ENCODE assay signal across 14 mouse cellular contexts in the genomic region with DNA sequence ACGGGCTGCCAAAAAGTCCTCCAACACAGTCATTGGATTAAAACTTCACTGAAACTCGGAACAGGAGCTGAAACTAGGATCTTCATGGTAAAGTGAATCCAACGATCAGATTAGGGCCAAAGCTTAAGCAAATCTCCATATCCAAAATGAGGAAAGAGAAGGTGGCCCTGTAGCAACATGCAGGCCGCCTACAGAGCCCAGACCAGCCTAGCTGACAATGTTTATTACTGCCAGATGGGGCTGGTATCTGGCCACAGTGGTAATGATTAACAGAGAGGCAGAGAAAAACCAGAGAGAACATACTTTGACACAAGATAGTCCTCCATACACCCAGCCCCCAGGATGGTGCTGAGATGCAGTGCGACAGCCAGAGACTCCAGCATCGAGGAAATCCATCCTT.
DNase-seq lines count a peak whose midpoint lies in the region; ATAC-seq and TF ChIP-seq lines count a peak whose summit lies in the region.
"Had no signal": no experiment of that assay in that cellular context is flagged by ENCODE, and none has a peak within 500 bp of the region (broad histone marks: within the 10 kb centered on the region; RNA-seq: fewer than 3 reads in every experiment).

No protein-coding gene starts in this region.

- no peak overlapping the region for H3K4me2 ChIP-seq in embryonic facial prominence, embryonic 12.5 days (replicated peaks)
- H3K4me2 ChIP-seq in forebrain, postnatal 0 days (ENCODE audit: low read depth) = no peak overlapping the region
- H3K4me2 ChIP-seq: lung, embryonic 15.5 days had no signal

- DNase-seq in embryo, embryonic 11 days = peak; percentile 47
- peak; percentile 4 for DNase-seq in kidney, adult 18-20 months
- peak; percentile 51 for DNase-seq in limb, embryonic 10.5 days (ENCODE audit: low spot score)
- no peak for DNase-seq in forebrain, postnatal 0 days
- DNase-seq in gastrocnemius, postnatal 25 days = no peak
- no peak for DNase-seq in cerebellum, postnatal 36 days
- DNase-seq: adrenal gland, postnatal 36 days; cerebellum, adult 2 months; gastrocnemius, adult 2 months; spleen, adult 18-20 months had no signal

- 33% methylated on average over 6 of the region's 6 CpGs for WGBS in embryonic facial prominence, embryonic 12.5 days
- 57% methylated on average over 6 of the region's 6 CpGs for WGBS in limb, embryonic 10.5 days
- 89% methylated on average over 6 of the region's 6 CpGs for WGBS in forebrain, postnatal 0 days

- no peaks in the 10 kb centered on the region for H3K36me3 ChIP-seq in embryonic facial prominence, embryonic 12.5 days
- H3K36me3 ChIP-seq in limb, embryonic 10.5 days = no peaks in the 10 kb centered on the region
- no peaks in the 10 kb centered on the region for H3K36me3 ChIP-seq in forebrain, postnatal 0 days (ENCODE audit: insufficient read depth)
- H3K36me3 ChIP-seq: lung, embryonic 15.5 days had no signal

- H3K9ac ChIP-seq in embryonic facial prominence, embryonic 12.5 days = no peak overlapping the region
- H3K9ac ChIP-seq in forebrain, postnatal 0 days = no peak overlapping the region
- H3K9ac ChIP-seq: lung, embryonic 15.5 days had no signal

- ATAC-seq in embryonic facial prominence, embryonic 12.5 days (ENCODE audit: insufficient number of reproducible peaks, insufficient read depth, low FRiP score, low TSS enrichment) = peak; percentile 41; the same call in 1 of the 2 replicates
- no peak for ATAC-seq in forebrain, postnatal 0 days
- ATAC-seq: inflammation-experienced regulatory T-cells, adult 6 months had no signal

- peak overlapping the region; percentile 75 for H3K27ac ChIP-seq in embryonic facial prominence, embryonic 12.5 days
- peak overlapping the region; percentile 36; the same call in 1 of the 2 replicates for H3K27ac ChIP-seq in limb, embryonic 10.5 days
- no peak overlapping the region for H3K27ac ChIP-seq in forebrain, postnatal 0 days (ENCODE audit: low read depth, low read length)
- H3K27ac ChIP-seq: gastrocnemius, adult 2 months; lung, embryonic 15.5 days had no signal

- H3K9me3 ChIP-seq in embryonic facial prominence, embryonic 12.5 days = no peaks in the 10 kb centered on the region
- H3K9me3 ChIP-seq in limb, embryonic 10.5 days (replicated peaks) = no peaks in the 10 kb centered on the region
- H3K9me3 ChIP-seq in forebrain, postnatal 0 days (ENCODE audit: low read length) = no peaks in the 10 kb centered on the region
- H3K9me3 ChIP-seq: lung, embryonic 15.5 days had no signal

- TF ChIP-seq CTCF in forebrain, postnatal 0 days (IDR thresholded peaks at IDR 0.05; ENCODE audit: low read depth) = no peak

- H3K4me1 ChIP-seq in embryonic facial prominence, embryonic 12.5 days = peaks cover 17% of the 10 kb centered on the region
- peaks cover 27% of the 10 kb centered on the region for H3K4me1 ChIP-seq in limb, embryonic 10.5 days
- H3K4me1 ChIP-seq in forebrain, postnatal 0 days (ENCODE audit: insufficient read depth) = no peaks in the 10 kb centered on the region

- no peak overlapping the region for H3K4me3 ChIP-seq in embryonic facial prominence, embryonic 12.5 days
- H3K4me3 ChIP-seq in limb, embryonic 10.5 days = no peak overlapping the region
- no peak overlapping the region for H3K4me3 ChIP-seq in forebrain, postnatal 0 days (ENCODE audit: low read depth, low read length)
- H3K4me3 ChIP-seq: erythroblast, embryonic 14.5 days; gastrocnemius, adult 2 months; lung, embryonic 15.5 days had no signal

- no peaks in the 10 kb centered on the region for H3K27me3 ChIP-seq in embryonic facial prominence, embryonic 12.5 days
- no peaks in the 10 kb centered on the region for H3K27me3 ChIP-seq in limb, embryonic 10.5 days (ENCODE audit: low read depth, poor library complexity, severe bottlenecking)
- H3K27me3 ChIP-seq in forebrain, postnatal 0 days (ENCODE audit: insufficient read depth, low read length) = no peaks in the 10 kb centered on the region
- H3K27me3 ChIP-seq: lung, embryonic 15.5 days had no signal

Comparison
In these comparisons a context has a peak if more than half of its experiments do, and no peak if none do; other contexts are left out.
1. DNase-seq: peak in embryo, embryonic 11 days (single experiment), kidney, adult 18-20 months (single experiment) and limb, embryonic 10.5 days (single experiment); none in forebrain, postnatal 0 days (single experiment), gastrocnemius, postnatal 25 days (single experiment) and cerebellum, postnatal 36 days (0 of 2).